Mouse (Mus musculus): ENCODE results near the gene Chaf1a. TPM values are rescaled to one million over a fixed set of nuclear protein-coding genes. Genes with fewer than 3 reads are reported as not detected.

The Chaf1a gene
- polyA plus RNA-seq, 1 experiment from 2014 or later: 32.0 TPM

DNA sequence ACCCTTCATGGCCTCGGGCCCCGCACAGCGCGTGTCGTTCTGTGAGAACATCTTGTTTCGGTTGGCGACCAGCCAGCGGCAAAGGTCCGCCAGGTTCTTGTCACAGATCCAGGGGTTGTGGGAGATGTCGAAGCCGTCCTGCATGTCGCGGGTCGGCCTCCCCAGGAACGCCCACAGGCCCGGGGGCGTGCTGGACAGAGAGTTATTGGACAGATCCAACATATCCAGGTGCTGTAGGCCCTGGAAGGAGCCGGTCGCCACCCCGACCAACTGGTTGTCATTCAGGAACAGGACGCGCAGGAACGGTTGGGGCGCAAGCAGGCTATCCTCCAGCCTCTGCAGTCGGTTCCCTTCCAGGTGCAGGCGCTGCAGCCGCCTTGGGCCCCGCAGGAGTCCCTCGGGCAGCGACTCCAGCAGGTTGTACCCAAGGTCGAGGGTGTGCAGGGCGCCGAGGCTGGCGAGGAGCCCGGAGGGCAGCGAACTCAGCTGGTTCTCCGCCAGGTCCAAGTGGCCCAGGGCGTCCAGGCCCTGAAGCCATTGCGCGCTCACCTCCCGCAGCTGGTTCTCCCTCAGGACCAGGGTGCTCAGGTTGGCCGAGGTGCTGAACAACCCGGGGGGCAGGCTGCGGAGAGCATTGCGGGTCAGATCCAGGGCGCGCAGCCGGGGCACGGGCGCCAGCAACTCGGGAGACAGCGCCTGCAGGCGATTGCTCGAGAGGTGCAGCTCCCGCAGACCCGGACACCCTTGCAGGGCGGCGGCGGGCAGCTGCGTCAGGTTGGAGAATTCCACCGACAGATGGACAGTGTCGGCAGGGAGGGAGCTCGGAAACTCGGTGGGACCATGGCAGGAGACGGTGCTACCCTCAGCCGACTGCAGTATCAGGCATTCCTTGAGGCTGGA, 80.0 kb downstream of the Chaf1a start:
- peak overlapping the region; percentile 14; the same call in 1 of the 2 replicates for H3K4me3 ChIP-seq (ENCODE audit: low read depth, low read length)
- H3K36me3 ChIP-seq (ENCODE audit: control insufficient read depth, insufficient read depth, low read length): no peaks in the 10 kb centered on the region
- ATAC-seq (replicated peaks; ENCODE audit: low FRiP score) (no peak), DNase-seq (ENCODE audit: low spot score) (no peak)
- 9% methylated on average over 66 of the region's 66 CpGs for WGBS
- H3K9me3 ChIP-seq (ENCODE audit: control insufficient read depth, low read length): peaks cover 7% of the 10 kb centered on the region
- H3K4me1 ChIP-seq (replicated peaks; ENCODE audit: control insufficient read depth, insufficient read depth, low read length): peaks cover 10% of the 10 kb centered on the region; the same call in 1 of the 2 replicates
- H3K9ac ChIP-seq (ENCODE audit: low read depth, low read length): no peak overlapping the region
- peak overlapping the region; percentile 8 for H3K4me2 ChIP-seq
- H3K27ac ChIP-seq (ENCODE audit: low read depth, low read length): no peak overlapping the region
- peaks cover 79% of the 10 kb centered on the region for H3K27me3 ChIP-seq (replicated peaks; ENCODE audit: control insufficient read depth, insufficient read depth, low read length)

DNA sequence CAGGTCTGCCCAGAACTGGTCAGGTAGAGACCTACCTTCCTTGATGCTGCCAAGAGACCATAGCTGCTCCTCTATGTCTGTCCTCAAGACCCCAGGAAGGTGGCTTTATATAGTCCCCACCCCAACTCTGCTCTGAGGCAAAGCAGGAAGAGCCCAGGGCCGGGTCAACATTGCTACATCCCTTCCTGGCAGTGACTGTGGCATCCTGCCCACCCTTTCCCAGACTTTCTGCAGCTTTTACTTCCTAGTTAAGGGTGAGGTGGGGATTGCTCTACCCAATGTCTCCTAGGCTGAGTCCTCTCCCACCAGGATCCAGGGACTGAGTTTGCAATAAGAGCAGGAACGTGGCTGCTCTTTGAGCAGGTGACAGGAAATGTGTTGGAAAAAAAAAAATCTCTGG, 81.6 kb downstream of the Chaf1a start, which contains the start of gene Lrg1:
TSS of gene Lrg1 (minus strand) at position 176 of the 400 bp plus-strand sequence.
- no peak within 1 kb of the TSS for H3K4me2 ChIP-seq
- 46% methylated on average over 2 of the region's 2 CpGs for WGBS
- no peaks in the 10 kb centered on the region for H3K36me3 ChIP-seq (ENCODE audit: control insufficient read depth, insufficient read depth, low read length)
- no peak within 1 kb of the TSS for H3K4me3 ChIP-seq (ENCODE audit: low read depth, low read length)
- DNase-seq (ENCODE audit: low spot score) (no peak), ATAC-seq (replicated peaks; ENCODE audit: low FRiP score) (no peak)
- H3K9ac ChIP-seq (ENCODE audit: low read depth, low read length): no peak within 1 kb of the TSS
- peaks cover 76% of the 10 kb centered on the region for H3K27me3 ChIP-seq (replicated peaks; ENCODE audit: control insufficient read depth, insufficient read depth, low read length)
- no peak within 1 kb of the TSS for H3K27ac ChIP-seq (ENCODE audit: low read depth, low read length)
- H3K4me1 ChIP-seq (replicated peaks; ENCODE audit: control insufficient read depth, insufficient read depth, low read length): peaks cover 10% of the 10 kb centered on the region; the same call in 1 of the 2 replicates
- H3K9me3 ChIP-seq (ENCODE audit: control insufficient read depth, low read length): peaks cover 7% of the 10 kb centered on the region

Other genes with a start within 250 kb of the Chaf1a start
- gene Zfp119a, start 161.5 kb upstream of the Chaf1a start, polyA plus RNA-seq (2014; fragmentation: Nextera tagmentation; extraction: Ambion mirVana): 4.7 and 5.0 TPM in 2 replicates
- gene Zfp959, start 148.3 kb upstream of the Chaf1a start, polyA plus RNA-seq (2014; fragmentation: Nextera tagmentation; extraction: Ambion mirVana): 12.6 and 13.2 TPM in 2 replicates
- gene Zfp119b, start 90.9 kb upstream of the Chaf1a start, polyA plus RNA-seq (2014; fragmentation: Nextera tagmentation; extraction: Ambion mirVana): 3.8 and 4.4 TPM in 2 replicates
- gene Ebi3, start 87.8 kb upstream of the Chaf1a start, polyA plus RNA-seq (2014; fragmentation: Nextera tagmentation; extraction: Ambion mirVana): 3.5 and 4.7 TPM in 2 replicates
- 20.9 and 23.4 TPM in 2 replicates for gene Yju2, start 81.3 kb upstream of the Chaf1a start, polyA plus RNA-seq (2014; fragmentation: Nextera tagmentation; extraction: Ambion mirVana)
- gene Shd, start 70.0 kb upstream of the Chaf1a start, polyA plus RNA-seq (2014; fragmentation: Nextera tagmentation; extraction: Ambion mirVana): 2.4 and 2.5 TPM in 2 replicates
- gene Fsd1, start 53.9 kb upstream of the Chaf1a start, polyA plus RNA-seq (2014; fragmentation: Nextera tagmentation; extraction: Ambion mirVana): 6.4 and 8.8 TPM in 2 replicates
- gene Stap2, start 34.9 kb upstream of the Chaf1a start, polyA plus RNA-seq (2014; fragmentation: Nextera tagmentation; extraction: Ambion mirVana): 3.4 and 3.5 TPM in 2 replicates
- gene Mpnd, start 34.7 kb upstream of the Chaf1a start, polyA plus RNA-seq (2014; fragmentation: Nextera tagmentation; extraction: Ambion mirVana): 42.5 and 47.9 TPM in 2 replicates
- 96.4 and 99.1 TPM in 2 replicates for gene Sh3gl1, start 3.8 kb upstream of the Chaf1a start, polyA plus RNA-seq (2014; fragmentation: Nextera tagmentation; extraction: Ambion mirVana)
- gene Ubxn6, start 34.6 kb downstream of the Chaf1a start, polyA plus RNA-seq (2014; fragmentation: Nextera tagmentation; extraction: Ambion mirVana): 23.1 and 25.7 TPM in 2 replicates
- gene Hdgfl2, start 39.2 kb downstream of the Chaf1a start, polyA plus RNA-seq (2014; fragmentation: Nextera tagmentation; extraction: Ambion mirVana): 111 and 119 TPM in 2 replicates
- 0.14 TPM in 1 of 2 replicates, not detected in the other for gene Plin4, start 69.4 kb downstream of the Chaf1a start, polyA plus RNA-seq (2014; fragmentation: Nextera tagmentation; extraction: Ambion mirVana)
- 0.43 and 0.68 TPM in 2 replicates for gene Plin5, start 77.2 kb downstream of the Chaf1a start, polyA plus RNA-seq (2014; fragmentation: Nextera tagmentation; extraction: Ambion mirVana)
- gene Lrg1, start 81.6 kb downstream of the Chaf1a start, polyA plus RNA-seq (2014; fragmentation: Nextera tagmentation; extraction: Ambion mirVana): 0.23 and 0.34 TPM in 2 replicates
- gene Sema6b, start 99.9 kb downstream of the Chaf1a start, polyA plus RNA-seq (2014; fragmentation: Nextera tagmentation; extraction: Ambion mirVana): 1.4 and 1.5 TPM in 2 replicates
- 6.8 and 7.5 TPM in 2 replicates for gene Tnfaip8l1, start 122.0 kb downstream of the Chaf1a start, polyA plus RNA-seq (2014; fragmentation: Nextera tagmentation; extraction: Ambion mirVana)
- 98.7 and 102 TPM in 2 replicates for gene Mydgf, start 143.5 kb downstream of the Chaf1a start, polyA plus RNA-seq (2014; fragmentation: Nextera tagmentation; extraction: Ambion mirVana)
- gene Dpp9, start 178.5 kb downstream of the Chaf1a start, polyA plus RNA-seq (2014; fragmentation: Nextera tagmentation; extraction: Ambion mirVana): 38.8 and 39.6 TPM in 2 replicates
- gene Fem1a, start 216.4 kb downstream of the Chaf1a start, polyA plus RNA-seq (2014; fragmentation: Nextera tagmentation; extraction: Ambion mirVana): 14.0 and 15.0 TPM in 2 replicates
- gene Ticam1, start 236.3 kb downstream of the Chaf1a start, polyA plus RNA-seq (2014; fragmentation: Nextera tagmentation; extraction: Ambion mirVana): 5.8 and 6.2 TPM in 2 replicates